9 mouse cellular contexts compared by ENCODE assay signal in genomic region chr11:48775483-48775882, GRCm38 (mm10). TPM values are rescaled to one million over a fixed set of nuclear protein-coding genes. Genes with fewer than 3 reads are reported as not detected.
DNase-seq lines count a peak whose midpoint lies in the region; ATAC-seq lines count a peak whose summit lies in the region.
"Had no signal": no experiment of that assay in that cellular context is flagged by ENCODE, and none has a peak within 500 bp of the region (broad histone marks: within the 10 kb centered on the region; RNA-seq: fewer than 3 reads in every experiment).

No protein-coding gene starts in this region.

- no peak overlapping the region for H3K27ac ChIP-seq in embryonic facial prominence, embryonic 11.5 days (replicated peaks; ENCODE audit: low read depth, low read length)
- H3K27ac ChIP-seq in limb, embryonic 10.5 days, result no peak overlapping the region
- H3K27ac ChIP-seq: limb, embryonic 15.5 days had no signal

- no peaks in the 10 kb centered on the region for H3K36me3 ChIP-seq in embryonic facial prominence, embryonic 11.5 days (replicated peaks; ENCODE audit: control insufficient read depth, insufficient read depth, low read depth, low read length)
- H3K36me3 ChIP-seq in limb, embryonic 10.5 days, result no peaks in the 10 kb centered on the region
- H3K36me3 ChIP-seq: limb, embryonic 15.5 days had no signal

- H3K4me2 ChIP-seq in embryonic facial prominence, embryonic 11.5 days (ENCODE audit: low read depth, low read length), result no peak overlapping the region
- H3K4me2 ChIP-seq: limb, embryonic 15.5 days had no signal

- WGBS in embryonic facial prominence, embryonic 11.5 days, result 2% methylated on average over 7 of the region's 7 CpGs
- 2% methylated on average over 7 of the region's 7 CpGs for WGBS in limb, embryonic 10.5 days

- H3K4me1 ChIP-seq in embryonic facial prominence, embryonic 11.5 days (ENCODE audit: control insufficient read depth, insufficient read depth, low read length), result no peaks in the 10 kb centered on the region
- peaks cover 4% of the 10 kb centered on the region; the same call in 1 of the 2 replicates for H3K4me1 ChIP-seq in limb, embryonic 10.5 days

- peak; percentile 25 to 33 for DNase-seq in gastrocnemius, adult 8-10 months (ENCODE audit: low spot score in 2 of 2)
- no peak for DNase-seq in gastrocnemius, postnatal 14 days
- peak; percentile 41 for DNase-seq in Muller cell, postnatal 12 days (ENCODE audit: inconsistent ontology term)
- peak; percentile 87 for DNase-seq in embryonic facial prominence, embryonic 11.5 days (ENCODE audit: low spot score)
- peak; percentile 69 for DNase-seq in heart, postnatal 4 days
- peak; percentile 67 for DNase-seq in limb, embryonic 10.5 days (ENCODE audit: low spot score)
- DNase-seq in naive thymus-derived CD4-positive, alpha-beta T cell, adult 2 months (ENCODE audit: low read depth), result peak; percentile 44
- DNase-seq in spleen, postnatal 10 days (ENCODE audit: low spot score in 2 of 2), result no peak

- no peak overlapping the region for H3K4me3 ChIP-seq in embryonic facial prominence, embryonic 11.5 days (ENCODE audit: low read depth, low read length)
- no peak overlapping the region for H3K4me3 ChIP-seq in limb, embryonic 10.5 days
- H3K4me3 ChIP-seq: limb, embryonic 15.5 days had no signal

- no peak for ATAC-seq in embryonic facial prominence, embryonic 11.5 days (replicated peaks; ENCODE audit: insufficient number of reproducible peaks, low FRiP score, low TSS enrichment, low read depth)

- H3K27me3 ChIP-seq in embryonic facial prominence, embryonic 11.5 days (ENCODE audit: control insufficient read depth, insufficient read depth, low read length), result no peaks in the 10 kb centered on the region
- no peaks in the 10 kb centered on the region for H3K27me3 ChIP-seq in limb, embryonic 10.5 days (ENCODE audit: low read depth, poor library complexity, severe bottlenecking)
- H3K27me3 ChIP-seq: limb, embryonic 15.5 days had no signal

- H3K9me3 ChIP-seq in embryonic facial prominence, embryonic 11.5 days (replicated peaks; ENCODE audit: control insufficient read depth, low read length), result no peaks in the 10 kb centered on the region
- H3K9me3 ChIP-seq in limb, embryonic 10.5 days (replicated peaks), result no peaks in the 10 kb centered on the region
- H3K9me3 ChIP-seq: limb, embryonic 15.5 days had no signal

- intact Hi-C loops in gastrocnemius, postnatal 14 days (cut with DNase I; ENCODE audit: low total_unique reads), result no loop called here

- no peak overlapping the region for H3K9ac ChIP-seq in embryonic facial prominence, embryonic 11.5 days (replicated peaks; ENCODE audit: low read length)
- H3K9ac ChIP-seq: limb, embryonic 15.5 days had no signal

RNA-seq across cellular contexts. Expression of gene Rack1, which starts 24.6 kb away (rescaled TPM):
- total RNA-seq in gastrocnemius, adult 8-10 months (2022), result 100 to 1,000 TPM; 411 to 495 (median 459) TPM
- total RNA-seq in gastrocnemius, postnatal 14 days (2021), result 100 to 1,000 TPM; 392 to 429 TPM
- polyA plus RNA-seq in embryonic facial prominence, embryonic 11.5 days (2014; fragmentation: Nextera tagmentation; extraction: Ambion mirVana), result 755 and 775 TPM in 2 replicates
- 100 to 1,000 TPM; 642 to 663 TPM for total RNA-seq in heart, postnatal 4 days (2021)
- polyA plus RNA-seq in limb, embryonic 10.5 days (2016; fragmentation: Nextera tagmentation; extraction: Ambion mirVana), result 818 and 973 TPM in 2 replicates

RNA-seq across cellular contexts. Expression of gene Trim41, which starts 41.7 kb away (rescaled TPM):
- total RNA-seq in gastrocnemius, adult 8-10 months (2022), result 10 to 100 TPM; 13.7 to 25.0 (median 20.8) TPM
- 10 to 100 TPM; 16.3 to 21.0 TPM for total RNA-seq in gastrocnemius, postnatal 14 days (2021)
- 3.2 and 3.8 TPM in 2 replicates for polyA plus RNA-seq in embryonic facial prominence, embryonic 11.5 days (2014; fragmentation: Nextera tagmentation; extraction: Ambion mirVana)
- total RNA-seq in heart, postnatal 4 days (2021), result 10 to 100 TPM; 36.0 to 40.1 TPM
- polyA plus RNA-seq in limb, embryonic 10.5 days (2016; fragmentation: Nextera tagmentation; extraction: Ambion mirVana), result 4.2 and 6.1 TPM in 2 replicates

RNA-seq across cellular contexts. Expression of gene Trim7, which starts 50.5 kb away (rescaled TPM):
- 10 to 100 TPM; 25.5 to 30.8 (median 29.7) TPM for total RNA-seq in gastrocnemius, adult 8-10 months (2022)
- 100 to 1,000 TPM in 1 of 2 experiments, 10 to 100 TPM in 1; 93.7 to 106 TPM for total RNA-seq in gastrocnemius, postnatal 14 days (2021)
- 0.27 and 0.33 TPM in 2 replicates for polyA plus RNA-seq in embryonic facial prominence, embryonic 11.5 days (2014; fragmentation: Nextera tagmentation; extraction: Ambion mirVana)
- total RNA-seq in heart, postnatal 4 days (2021), result 1 to 10 TPM; 5.3 to 5.5 TPM
- 0.70 TPM in 1 of 2 replicates, not detected in the other for polyA plus RNA-seq in limb, embryonic 10.5 days (2016; fragmentation: Nextera tagmentation; extraction: Ambion mirVana)

RNA-seq across cellular contexts. Expression of gene Gm12184, which starts 51.0 kb away (rescaled TPM):
- 1 to 10 TPM; 1.4 to 3.1 (median 1.8) TPM for total RNA-seq in gastrocnemius, adult 8-10 months (2022)
- total RNA-seq in gastrocnemius, postnatal 14 days (2021), result 1 to 10 TPM; 2.7 to 3.0 TPM
- 7.7 and 14.0 TPM in 2 replicates for polyA plus RNA-seq in embryonic facial prominence, embryonic 11.5 days (2014; fragmentation: Nextera tagmentation; extraction: Ambion mirVana)
- total RNA-seq in heart, postnatal 4 days (2021), result 1 to 10 TPM; 4.8 to 5.1 TPM
- 2.9 and 5.1 TPM in 2 replicates for polyA plus RNA-seq in limb, embryonic 10.5 days (2016; fragmentation: Nextera tagmentation; extraction: Ambion mirVana)

Comparison
In these comparisons a context has a peak if more than half of its experiments do, and no peak if none do; other contexts are left out.
1. DNase-seq: peak in gastrocnemius, adult 8-10 months (2 of 2), Muller cell, postnatal 12 days (single experiment), embryonic facial prominence, embryonic 11.5 days (single experiment), heart, postnatal 4 days (single experiment), limb, embryonic 10.5 days (single experiment) and naive thymus-derived CD4-positive, alpha-beta T cell, adult 2 months (single experiment); none in gastrocnemius, postnatal 14 days (single experiment) and spleen, postnatal 10 days (0 of 2).
2. RNA of gene Trim7, which starts 50.5 kb away (total RNA-seq): 93.7 to 106 TPM in gastrocnemius, postnatal 14 days and 25.5 to 30.8 TPM in gastrocnemius, adult 8-10 months; 5.3 to 5.5 TPM in heart, postnatal 4 days; every median in the first group is over 4 times any median in the second.